Mouse (Mus musculus) megakaryocyte, embryonic 14.5 days (primary cell): ENCODE measurements around the gene Sbk2. TPM values are rescaled to one million over a fixed set of nuclear protein-coding genes. Genes with fewer than 3 reads are reported as not detected.

Source experiments
- H3K27me3 ChIP-seq: replicated peaks from 2 replicates; pipeline ENCODE3; 2012; ENCODE audit warnings: inconsistent platforms
- H3K36me3 ChIP-seq: replicated peaks from 2 replicates; pipeline ENCODE3; 2012; ENCODE audit warnings: low read length, inconsistent platforms, mixed read lengths
- H3K4me1 ChIP-seq: 2 replicates; pipeline ENCODE4 v1.6.1; 2012; ENCODE audit warnings: inconsistent platforms
- H3K4me3 ChIP-seq: replicated peaks from 2 replicates; pipeline ENCODE3; 2012; ENCODE audit warnings: moderate library complexity, mild to moderate bottlenecking, inconsistent platforms
- H3K9me3 ChIP-seq: 2 replicates; pipeline ENCODE4 v1.6.1; 2012; ENCODE audit warnings: inconsistent platforms
- FLI1 ChIP-seq: IDR thresholded peaks from 2 replicates; pipeline ENCODE4 v1.6.1; 2012; ENCODE audit warnings: low read length, inconsistent platforms, mixed read lengths
- GATA1 ChIP-seq: IDR thresholded peaks from 3 replicates; pipeline ENCODE4 v1.6.1; 2012; ENCODE audit warnings: mixed read lengths, low read length, inconsistent platforms, borderline replicate concordance
- polyA plus RNA-seq: library from polyadenylated mRNA; stranded (reverse); fragments of >175 nt; gene quantifications from 2 replicates; pipeline ENCODE4 v1.2.3, GENCODE M21; 2012; ENCODE audit warnings: low replicate concordance; ENCODE audit not compliant: insufficient read depth

Gene Sbk2
- polyA plus RNA-seq, 1 experiment: 1.3 TPM

DNA sequence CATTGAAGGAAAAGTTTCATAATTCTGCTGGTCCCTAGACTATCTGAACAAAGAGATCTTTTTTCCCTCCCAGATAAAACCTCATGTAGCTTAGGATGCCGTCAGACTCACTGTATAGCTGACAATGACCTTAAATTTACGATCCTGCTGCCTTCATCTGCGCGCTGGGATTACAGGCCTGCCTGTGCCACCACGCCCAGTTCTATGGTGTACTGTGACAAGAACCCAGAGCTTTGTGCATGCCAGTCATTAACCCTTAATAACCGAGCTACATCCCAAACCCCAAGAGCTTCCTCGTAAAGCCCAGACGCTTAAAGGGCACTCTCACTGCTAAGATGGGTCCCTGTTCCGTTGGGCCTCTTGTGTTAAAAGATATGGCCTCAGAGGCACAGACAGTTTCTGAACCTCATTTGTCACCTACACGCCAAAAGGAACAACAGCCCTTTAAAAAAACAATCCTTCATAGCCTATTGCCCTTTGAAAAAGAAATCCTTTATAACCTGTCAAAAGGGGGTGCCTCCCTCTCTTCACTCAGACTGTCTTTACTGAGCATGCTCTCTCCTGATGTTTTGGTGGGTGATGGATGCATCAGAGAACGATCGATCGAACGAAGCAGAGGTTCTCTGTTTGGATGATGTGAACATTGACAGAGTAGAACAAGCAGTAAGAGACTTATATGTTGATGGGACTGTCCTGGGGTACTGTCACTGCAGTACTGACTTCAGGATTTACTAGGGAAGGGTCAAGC is 48.4 kb downstream of the Sbk2 start:
- Histone ChIP-seq H3K4me3 (peak overlapping the region; percentile 99), H3K27me3 (no peaks in the 10 kb centered on the region), H3K9me3 (peaks cover 5% of the 10 kb centered on the region; the same call in 1 of the 2 replicates), H3K4me1 (peaks cover 42% of the 10 kb centered on the region), H3K36me3 (peaks cover 43% of the 10 kb centered on the region)
- TF ChIP-seq FLI1: no peak
- no peak for TF ChIP-seq GATA1

GRCm38 (mm10) chr7:4915007-4915665 is 49.1 kb downstream of the Sbk2 start, which contains the start of gene Zfp628:
Zfp628 (plus strand) TSS chr7:4915217.
- TF ChIP-seq GATA1 (no peak), FLI1 (no peak)
- H3K4me3 ChIP-seq: peak within 1 kb of the TSS; percentile 99
- peaks cover 34% of the 10 kb centered on the region for H3K4me1 ChIP-seq
- H3K27me3 ChIP-seq: peaks cover 4% of the 10 kb centered on the region
- peaks cover 36% of the 10 kb centered on the region for H3K36me3 ChIP-seq
- peaks cover 2% of the 10 kb centered on the region; the same call in 1 of the 2 replicates for H3K9me3 ChIP-seq

- H3K36me3 ChIP-seq: peaks cover 7% of the 10 kb centered on the region
- TF ChIP-seq FLI1 (no peak), GATA1 (no peak)
- H3K4me3 ChIP-seq: no peak overlapping the region
- peaks cover 12% of the 10 kb centered on the region for H3K27me3 ChIP-seq
- H3K9me3 ChIP-seq: no peaks in the 10 kb centered on the region
- H3K4me1 ChIP-seq: peaks cover 23% of the 10 kb centered on the region
Observed at GRCm38 (mm10) chr7:4912248-4912647, 52.0 kb downstream of the Sbk2 start.

DNA sequence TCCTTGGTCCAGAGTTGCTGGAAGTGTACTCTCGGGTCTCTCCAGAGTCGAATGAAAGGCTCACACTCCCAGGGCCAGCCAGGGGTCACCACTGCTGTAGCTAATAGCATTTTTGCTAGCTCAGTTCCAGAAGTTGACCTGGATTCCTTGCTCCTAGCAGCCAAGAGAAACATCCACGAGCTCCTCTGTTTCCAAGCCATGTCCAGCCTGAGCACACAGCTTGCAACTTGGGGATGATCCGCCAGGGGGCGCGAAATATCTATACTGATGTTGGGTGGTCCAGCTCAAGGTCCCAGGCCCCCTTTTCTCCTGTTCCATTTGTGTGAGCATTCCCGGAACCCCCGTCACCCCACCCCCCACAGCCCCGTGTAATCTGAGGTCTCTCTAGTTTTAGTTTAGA is 52.6 kb downstream of the Sbk2 start:
- H3K27me3 ChIP-seq: peaks cover 17% of the 10 kb centered on the region
- H3K36me3 ChIP-seq: peaks cover under 1% of the 10 kb centered on the region
- TF ChIP-seq FLI1 (no peak), GATA1 (no peak)
- H3K9me3 ChIP-seq: no peaks in the 10 kb centered on the region
- no peak overlapping the region for H3K4me3 ChIP-seq
- H3K4me1 ChIP-seq: peaks cover 16% of the 10 kb centered on the region

DNA sequence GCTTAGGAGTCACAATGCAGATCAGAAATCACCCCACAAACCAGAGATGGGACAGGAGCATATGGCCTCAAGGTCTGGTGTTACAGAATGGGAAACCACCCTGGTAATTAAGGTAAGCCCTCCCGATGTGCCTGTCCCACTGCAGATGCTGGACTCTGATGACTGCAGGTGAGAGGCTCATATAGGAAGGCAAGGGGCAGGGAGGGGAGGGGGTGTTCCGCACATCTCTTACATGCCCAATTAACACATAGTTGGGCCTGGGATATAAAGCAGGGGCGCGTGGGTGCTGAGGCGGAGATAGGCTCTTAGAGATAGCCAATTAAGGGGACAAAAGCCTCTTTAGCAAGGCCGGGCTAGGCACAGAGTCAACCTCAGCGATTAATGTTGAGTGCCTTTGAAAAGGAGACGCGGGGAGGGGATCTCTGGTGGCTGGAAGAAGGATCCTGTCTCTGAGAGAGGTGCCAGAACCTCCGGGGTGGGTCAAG is 57.7 kb downstream of the Sbk2 start, which contains the start of gene Gm36210:
Gene Gm36210 (minus strand): TSS at position 51 of the 485 bp plus-strand sequence.
- no peaks in the 10 kb centered on the region for H3K9me3 ChIP-seq
- H3K36me3 ChIP-seq: no peaks in the 10 kb centered on the region
- TF ChIP-seq GATA1: no peak
- no peak for TF ChIP-seq FLI1
- H3K27me3 ChIP-seq: peaks cover 24% of the 10 kb centered on the region
- H3K4me1 ChIP-seq: no peaks in the 10 kb centered on the region
- H3K4me3 ChIP-seq: no peak within 1 kb of the TSS

DNA sequence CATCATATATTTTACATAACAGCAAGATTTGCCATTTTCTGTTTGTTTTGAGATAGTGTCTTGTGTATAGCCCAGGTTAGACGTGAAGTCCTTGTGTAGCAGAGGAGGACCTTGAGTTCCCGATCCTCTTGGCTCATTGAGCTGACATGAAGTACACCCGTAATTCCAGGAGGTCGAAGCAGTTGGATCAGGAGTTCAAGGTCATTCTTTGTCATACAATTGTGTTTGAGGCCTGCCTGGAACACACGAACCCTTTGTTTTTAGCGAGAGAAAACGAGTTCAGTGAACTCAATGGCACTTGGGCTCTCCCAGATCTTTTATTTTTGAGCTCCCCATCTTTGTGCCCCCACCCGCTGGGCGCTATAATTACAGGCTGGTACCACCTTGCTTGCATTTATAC is 61.8 kb downstream of the Sbk2 start:
- Histone ChIP-seq H3K4me3 (no peak overlapping the region), H3K27me3 (peaks cover 35% of the 10 kb centered on the region)
- TF ChIP-seq FLI1 (no peak), GATA1 (no peak)

GRCm38 (mm10) chr7:4901171-4901570 is 63.0 kb downstream of the Sbk2 start:
- Histone ChIP-seq H3K27me3 (peaks cover 26% of the 10 kb centered on the region), H3K9me3 (peaks cover 4% of the 10 kb centered on the region), H3K4me3 (no peak overlapping the region), H3K36me3 (no peaks in the 10 kb centered on the region), H3K4me1 (peaks cover 7% of the 10 kb centered on the region; the same call in 1 of the 2 replicates)
- TF ChIP-seq FLI1: no peak
- no peak for TF ChIP-seq GATA1

More for the DNA sequence above, 61.8 kb downstream of the Sbk2 start:
- H3K36me3 ChIP-seq: no peaks in the 10 kb centered on the region
- H3K9me3 ChIP-seq: peaks cover 4% of the 10 kb centered on the region
- H3K4me1 ChIP-seq: peaks cover 7% of the 10 kb centered on the region; the same call in 1 of the 2 replicates

GRCm38 (mm10) chr7:4900523-4900851 is 63.7 kb downstream of the Sbk2 start:
- Histone ChIP-seq H3K4me1 (peaks cover 7% of the 10 kb centered on the region; the same call in 1 of the 2 replicates), H3K27me3 (peaks cover 23% of the 10 kb centered on the region), H3K36me3 (no peaks in the 10 kb centered on the region), H3K9me3 (peaks cover 4% of the 10 kb centered on the region), H3K4me3 (no peak overlapping the region)
- no peak for TF ChIP-seq GATA1
- no peak for TF ChIP-seq FLI1

DNA sequence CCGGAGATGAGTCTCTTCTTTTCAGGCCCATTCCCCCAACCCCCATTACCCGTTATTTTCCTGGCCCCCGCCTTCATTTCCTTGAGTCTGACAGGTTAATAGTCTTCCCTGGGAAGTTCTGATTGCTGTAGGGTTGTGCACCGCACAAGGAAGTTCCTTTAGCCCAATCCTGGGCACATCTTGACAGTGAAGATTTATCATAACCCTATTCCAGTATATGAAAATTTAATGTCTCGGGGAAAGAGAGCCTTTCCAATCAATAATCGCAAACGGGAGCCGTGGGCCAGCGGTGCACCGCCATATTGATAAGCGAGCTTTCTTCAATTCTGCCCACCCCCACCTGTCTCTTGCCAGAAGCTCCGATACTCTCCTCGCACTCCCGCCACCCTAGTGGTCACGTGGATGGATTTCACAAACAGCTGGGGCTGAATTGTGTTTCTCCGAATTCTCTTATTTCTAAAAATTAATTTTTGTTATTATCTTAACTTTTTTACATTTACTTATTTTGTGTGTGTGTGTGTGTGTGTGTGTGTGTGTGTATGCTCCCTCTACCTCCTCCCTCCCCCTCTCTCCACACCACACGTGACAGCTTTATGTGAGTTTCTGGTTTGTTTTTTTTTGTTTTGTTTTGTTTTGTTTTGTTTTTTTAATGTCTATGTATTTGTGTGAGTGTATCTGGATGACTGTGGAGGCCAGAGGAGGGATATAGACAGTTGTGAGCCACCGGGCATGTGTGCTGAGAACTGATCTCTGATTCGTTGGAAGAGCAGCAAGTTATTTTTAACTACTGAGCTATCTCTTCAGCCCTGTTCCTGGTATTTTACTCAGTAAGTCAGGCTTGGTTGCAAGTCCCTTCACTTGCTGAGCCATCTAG is 64.3 kb downstream of the Sbk2 start:
- H3K4me1 ChIP-seq: peaks cover 7% of the 10 kb centered on the region; the same call in 1 of the 2 replicates
- H3K4me3 ChIP-seq: no peak overlapping the region
- H3K27me3 ChIP-seq: peaks cover 23% of the 10 kb centered on the region
- H3K9me3 ChIP-seq: peaks cover 4% of the 10 kb centered on the region
- no peak for TF ChIP-seq FLI1
- TF ChIP-seq GATA1: no peak
- peaks cover 2% of the 10 kb centered on the region for H3K36me3 ChIP-seq
